Mouse (Mus musculus) induced T-regulatory cell, adult 2 months (primary cell): Measurements from ENCODE around the gene Gm20388.

Source experiments
- DNase-seq: peaks from one replicate; pipeline ENCODE4 v3.0.0-alpha.2; 2012; ENCODE audit warnings: low read depth

The Gm20388 gene

GRCm38 (mm10) chr8:119910547-119911257 lies at the start of gene Gm20388:
Gene Gm20388, plus strand, starts transcription at chr8:119910841.
- DNase-seq, result peak; percentile 94

- peak; percentile 96 for DNase-seq
Measured at GRCm38 (mm10) chr8:119861706-119862389, 48.8 kb upstream of the Gm20388 start, which contains the start of gene Klhl36. Gene Klhl36, plus strand, starts transcription at chr8:119862266.

- DNase-seq, result no peak
Measured at GRCm38 (mm10) chr8:119862390-119862734, 48.3 kb upstream of the Gm20388 start.

- no peak for DNase-seq
Measured at GRCm38 (mm10) chr8:119862749-119863148, 47.9 kb upstream of the Gm20388 start.

- DNase-seq, result no peak
Measured at GRCm38 (mm10) chr8:119869616-119870015, 41.0 kb upstream of the Gm20388 start.

- DNase-seq, result no peak
Measured at GRCm38 (mm10) chr8:119873181-119873580, 37.5 kb upstream of the Gm20388 start.

- DNase-seq, result no peak
Measured at GRCm38 (mm10) chr8:119881301-119881700, 29.3 kb upstream of the Gm20388 start.

GRCm38 (mm10) chr8:119881917-119882316 lies 28.7 kb upstream of the Gm20388 start:
- no peak for DNase-seq

GRCm38 (mm10) chr8:119883281-119883680 lies 27.4 kb upstream of the Gm20388 start:
- DNase-seq, result no peak

- DNase-seq, result no peak
Measured at GRCm38 (mm10) chr8:119885612-119886011, 25.0 kb upstream of the Gm20388 start.

- peak; percentile 59 for DNase-seq
Measured at GRCm38 (mm10) chr8:119887130-119887529, 23.5 kb upstream of the Gm20388 start.

GRCm38 (mm10) chr8:119888012-119888411 lies 22.6 kb upstream of the Gm20388 start:
- DNase-seq, result no peak

GRCm38 (mm10) chr8:119897069-119897468 lies 13.6 kb upstream of the Gm20388 start:
- DNase-seq, result no peak

- DNase-seq, result peak; percentile 54
Measured at GRCm38 (mm10) chr8:119897933-119898332, 12.7 kb upstream of the Gm20388 start.

- no peak for DNase-seq
Measured at GRCm38 (mm10) chr8:119901349-119901748, 9.3 kb upstream of the Gm20388 start.

- DNase-seq, result no peak
Measured at GRCm38 (mm10) chr8:119901952-119902351, 8.7 kb upstream of the Gm20388 start.

- no peak for DNase-seq
Measured at GRCm38 (mm10) chr8:119904323-119904911, 6.2 kb upstream of the Gm20388 start.

GRCm38 (mm10) chr8:119909944-119910546 lies 596 bp upstream of the Gm20388 start, which contains the start of gene Usp10:
Gene Usp10, plus strand, starts transcription at chr8:119910360.
- DNase-seq, result peak; percentile 76

GRCm38 (mm10) chr8:119911258-119911962 lies 769 bp downstream of the Gm20388 start:
- DNase-seq, result no peak

- no peak for DNase-seq
Measured at GRCm38 (mm10) chr8:119912643-119913042, 2.0 kb downstream of the Gm20388 start.

- DNase-seq, result no peak
Measured at GRCm38 (mm10) chr8:119913181-119913580, 2.5 kb downstream of the Gm20388 start.

- DNase-seq, result peak; percentile 49
Measured at GRCm38 (mm10) chr8:119914161-119914560, 3.5 kb downstream of the Gm20388 start.
